Mouse (Mus musculus) 3T3-L1 (cell line): ENCODE results near the gene Lce3c.
A peak's percentile ranks its signal among the peaks of the same experiment; 100 is the strongest.

Experiments
- DNase-seq: peaks from one replicate; pipeline ENCODE4 v3.0.0-alpha.2; 2015; ENCODE audit warnings: low read depth, low spot score

The Lce3c gene

GRCm38 (mm10) chr3:92944186-92944585 is at the start of gene Lce3c:
TSS of gene Lce3c (plus strand) at chr3:92944486.
- DNase-seq: no peak

- DNase-seq: no peak
Measured at GRCm38 (mm10) chr3:92894489-92894888, 49.8 kb upstream of the Lce3c start.

- DNase-seq: peak; percentile 68
Measured at GRCm38 (mm10) chr3:92902992-92903391, 41.3 kb upstream of the Lce3c start.

DNA sequence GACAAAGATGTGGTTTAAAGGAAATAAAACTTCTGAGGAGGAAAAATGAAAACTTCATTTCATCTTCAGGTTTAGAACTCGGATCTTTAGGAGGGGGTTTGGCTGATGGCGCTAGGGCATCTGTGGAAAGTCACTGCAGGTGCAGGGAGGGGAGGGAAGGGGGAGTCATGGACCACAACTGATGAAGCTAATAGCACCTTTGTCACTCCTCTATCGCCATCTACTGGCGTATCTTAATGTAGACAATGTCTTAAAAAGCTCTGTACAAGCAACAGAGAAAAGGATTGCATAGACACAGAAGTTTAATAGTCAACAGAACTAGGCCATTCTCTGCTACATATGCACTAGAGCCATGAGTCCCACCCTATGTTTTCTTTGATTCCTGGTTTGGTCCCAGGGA is 40.6 kb upstream of the Lce3c start:
- DNase-seq: peak; percentile 71

- DNase-seq: no peak
Measured at GRCm38 (mm10) chr3:92905182-92905581, 39.1 kb upstream of the Lce3c start.

DNA sequence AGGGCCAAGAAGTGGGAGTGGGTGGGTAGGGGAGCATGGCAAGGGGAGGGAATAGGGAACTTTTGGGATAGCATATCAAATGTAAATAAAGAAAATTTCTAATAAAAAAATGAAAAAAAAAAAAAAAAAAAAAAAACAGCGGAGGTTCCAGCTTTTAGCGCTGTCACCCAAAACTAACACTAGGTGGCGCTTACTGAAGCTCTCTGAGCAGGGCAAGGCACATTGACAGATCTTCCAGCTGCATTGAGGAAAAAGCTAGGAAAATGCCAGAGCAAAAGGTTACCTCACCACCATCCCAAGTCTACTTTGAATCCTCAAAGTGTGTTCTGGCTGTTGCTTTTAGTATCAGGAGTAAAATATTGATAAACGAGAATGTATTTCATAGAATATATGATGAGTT is 36.7 kb upstream of the Lce3c start:
- peak; percentile 77 for DNase-seq

- DNase-seq: peak; percentile 89
Measured at GRCm38 (mm10) chr3:92920364-92920763, 23.9 kb upstream of the Lce3c start.

DNA sequence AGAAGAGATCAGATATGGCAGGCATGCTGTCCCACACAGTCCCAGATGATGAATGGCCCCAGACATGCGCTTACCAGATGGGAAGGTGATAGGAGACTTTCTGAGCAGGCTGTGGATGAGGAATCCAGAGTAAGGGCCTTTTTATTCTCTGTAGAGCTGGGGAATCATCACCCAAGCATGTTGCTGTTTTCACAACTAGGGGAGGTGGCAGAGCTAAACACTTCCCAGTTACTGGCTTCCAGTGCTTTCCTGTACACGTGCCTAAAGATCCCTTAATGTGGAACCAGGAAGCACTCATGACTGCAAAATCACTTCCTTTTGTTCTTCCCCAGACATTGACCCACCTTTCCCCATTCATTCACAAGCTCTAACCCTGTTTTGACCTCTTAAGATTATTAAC is 18.2 kb upstream of the Lce3c start, which contains the start of gene Lce3a:
Gene Lce3a, minus strand, starts transcription at position 101 of the 400 bp plus-strand sequence.
- DNase-seq: no peak

- no peak for DNase-seq
Measured at GRCm38 (mm10) chr3:92932679-92933078, 11.6 kb upstream of the Lce3c start, which contains the start of gene Lce3b. TSS of gene Lce3b (plus strand) at chr3:92932979.

- DNase-seq: no peak
Measured at GRCm38 (mm10) chr3:92957090-92957489, 12.8 kb downstream of the Lce3c start, which contains the start of gene Lce3d. TSS of gene Lce3d (plus strand) at chr3:92957390.

- DNase-seq: no peak
Measured at GRCm38 (mm10) chr3:92966761-92967160, 22.5 kb downstream of the Lce3c start, which contains the start of gene Lce3e. TSS of gene Lce3e (plus strand) at chr3:92967061.

DNA sequence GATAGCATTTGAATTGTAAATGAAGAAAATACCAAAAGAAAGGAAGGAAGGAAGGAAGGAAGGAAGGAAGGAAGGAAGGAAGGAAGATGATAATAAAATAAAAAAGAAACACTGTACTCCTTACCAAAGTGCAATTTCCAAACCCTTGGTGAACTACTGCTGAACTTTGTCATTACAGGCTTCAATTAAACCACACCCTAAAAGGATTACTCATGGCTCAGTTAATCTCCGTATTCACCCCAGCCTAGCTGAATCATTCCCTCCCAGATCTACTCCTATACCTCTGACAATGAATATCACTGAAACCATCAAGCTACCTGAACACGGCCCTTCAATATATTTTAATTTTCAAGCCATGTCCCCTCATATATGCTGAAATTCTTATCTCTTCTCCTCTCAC is 34.2 kb downstream of the Lce3c start:
- peak; percentile 70 for DNase-seq

- DNase-seq: no peak
Measured at GRCm38 (mm10) chr3:92991926-92992325, 47.6 kb downstream of the Lce3c start, which contains the start of gene Lce3f. TSS of gene Lce3f (plus strand) at chr3:92992226.
